Mouse (Mus musculus) stomach, embryonic 15.5 days (tissue): Measurements from ENCODE around the gene Abcb10. TPM values are rescaled to one million over a fixed set of nuclear protein-coding genes. Genes with fewer than 3 reads are reported as not detected.
"Not testable (repeated sequence)": the region's sequence is repeated elsewhere in the genome, so short reads cannot be mapped to it uniquely, and the experiment has no call there.

ENCODE experiments used
- ATAC-seq: fragments of 200-750 bp; cut with Nextera tagmentation; 2 replicates; pipeline ENCODE4 v1.8.0; 2017; ENCODE audit warnings: low read depth, moderate number of reproducible peaks, moderate TSS enrichment; ENCODE audit not compliant: insufficient read depth, low FRiP score
- H3K27ac ChIP-seq: fragments of 300-500 bp; sonication (generic); 2 replicates; pipeline ENCODE4 v1.5.1; 2015; ENCODE audit warnings: mild to moderate bottlenecking, inconsistent platforms
- H3K27me3 ChIP-seq: fragments of 300-500 bp; sonication (generic); replicated peaks from 2 replicates; pipeline ENCODE4 v1.6.1; 2015; ENCODE audit warnings: inconsistent platforms
- H3K36me3 ChIP-seq: fragments of 300-500 bp; sonication (generic); 2 replicates; pipeline ENCODE4 v1.6.1; 2015; ENCODE audit warnings: inconsistent platforms
- H3K4me1 ChIP-seq: fragments of 300-500 bp; sonication (generic); 2 replicates; pipeline ENCODE4 v1.6.1; 2015; ENCODE audit warnings: inconsistent platforms
- H3K4me2 ChIP-seq: fragments of 300-500 bp; sonication (generic); 2 replicates; pipeline ENCODE4 v1.6.1; 2015; ENCODE audit warnings: mild to moderate bottlenecking, inconsistent platforms
- H3K4me3 ChIP-seq: fragments of 300-500 bp; sonication (generic); replicated peaks from 2 replicates; pipeline ENCODE4 v1.5.1; 2015; ENCODE audit warnings: inconsistent platforms
- H3K9ac ChIP-seq: fragments of 300-500 bp; sonication (generic); 2 replicates; pipeline ENCODE4 v1.6.1; 2015; ENCODE audit warnings: inconsistent platforms
- H3K9me3 ChIP-seq: fragments of 300-500 bp; sonication (generic); 2 replicates; pipeline ENCODE4 v1.6.1; 2016; ENCODE audit warnings: inconsistent platforms
- WGBS: fragments of 180-500 bp; shearing (Covaris S2); methylation state at CpG from one replicate; pipeline ENCODE4 v1.1.7; 2015; 5-methylcytosine and 5-hydroxymethylcytosine counted together
- polyA plus RNA-seq: library from polyadenylated mRNA; unstranded; fragments of >200 nt; fragmentation: Nextera tagmentation; extraction: Ambion mirVana; gene quantifications from 2 replicates; pipeline ENCODE4 v1.2.1, GENCODE M21; 2015

The Abcb10 gene
- polyA plus RNA-seq, 1 experiment from 2014 or later, result 30.6 TPM

- WGBS, result 27% methylated on average over 14 of the region's 14 CpGs
- H3K9ac ChIP-seq, result no peak overlapping the region
Observed at GRCm38 (mm10) chr8:123978166-123978838, 4.6 kb downstream of the Abcb10 start.

GRCm38 (mm10) chr8:123977499-123977898 lies 5.4 kb downstream of the Abcb10 start:
- Histone ChIP-seq H3K9me3 (no peaks in the 10 kb centered on the region), H3K27me3 (no peaks in the 10 kb centered on the region), H3K4me2 (no peak overlapping the region), H3K9ac (no peak overlapping the region), H3K36me3 (no peaks in the 10 kb centered on the region), H3K4me1 (peaks cover 21% of the 10 kb centered on the region), H3K27ac (no peak overlapping the region), H3K4me3 (no peak overlapping the region)
- 76% methylated on average over 4 of the region's 4 CpGs for WGBS
- ATAC-seq, result no peak

More at GRCm38 (mm10) chr8:123978166-123978838, 4.6 kb downstream of the Abcb10 start:
- peak overlapping the region; percentile 31 for H3K27ac ChIP-seq
- peak overlapping the region; percentile 19; the same call in 1 of the 2 replicates for H3K4me2 ChIP-seq
- H3K36me3 ChIP-seq, result no peaks in the 10 kb centered on the region
- peaks cover 23% of the 10 kb centered on the region for H3K4me1 ChIP-seq
- no peak for ATAC-seq
- H3K9me3 ChIP-seq, result no peaks in the 10 kb centered on the region
- H3K4me3 ChIP-seq, result no peak overlapping the region
- no peaks in the 10 kb centered on the region for H3K27me3 ChIP-seq

- Histone ChIP-seq H3K9ac (no peak overlapping the region), H3K4me1 (peaks cover 5% of the 10 kb centered on the region; the same call in 1 of the 2 replicates), H3K27ac (no peak overlapping the region), H3K27me3 (no peaks in the 10 kb centered on the region), H3K36me3 (no peaks in the 10 kb centered on the region), H3K4me3 (no peak overlapping the region), H3K9me3 (no peaks in the 10 kb centered on the region), H3K4me2 (no peak overlapping the region)
- WGBS, result 66% methylated on average over 1 of the region's 1 CpGs
- peak; percentile 48; the same call in 1 of the 2 replicates for ATAC-seq
Observed at GRCm38 (mm10) chr8:123973495-123973894, 9.4 kb downstream of the Abcb10 start.

- no peak for ATAC-seq
- peaks cover 23% of the 10 kb centered on the region for H3K36me3 ChIP-seq
- WGBS, result 66% methylated on average over 2 of the region's 2 CpGs
- no peaks in the 10 kb centered on the region for H3K27me3 ChIP-seq
- H3K27ac ChIP-seq, result no peak overlapping the region
- H3K9me3 ChIP-seq, result no peaks in the 10 kb centered on the region
- no peak overlapping the region for H3K4me3 ChIP-seq
- H3K4me2 ChIP-seq, result no peak overlapping the region
- no peak overlapping the region for H3K9ac ChIP-seq
- no peaks in the 10 kb centered on the region for H3K4me1 ChIP-seq
Observed at GRCm38 (mm10) chr8:123966896-123967295, 16.0 kb downstream of the Abcb10 start.

GRCm38 (mm10) chr8:123961371-123961770 lies 21.6 kb downstream of the Abcb10 start:
- H3K27ac ChIP-seq, result no peak overlapping the region
- no peak overlapping the region for H3K9ac ChIP-seq
- H3K4me1 ChIP-seq, result no peaks in the 10 kb centered on the region
- no peaks in the 10 kb centered on the region for H3K27me3 ChIP-seq
- WGBS, result 79% methylated on average over 1 of the region's 1 CpGs
- H3K36me3 ChIP-seq, result peaks cover 27% of the 10 kb centered on the region
- no peak overlapping the region for H3K4me2 ChIP-seq
- no peak overlapping the region for H3K4me3 ChIP-seq
- no peak for ATAC-seq
- no peaks in the 10 kb centered on the region for H3K9me3 ChIP-seq

GRCm38 (mm10) chr8:123960556-123960955 lies 22.4 kb downstream of the Abcb10 start:
- not testable (repeated sequence) for H3K27me3 ChIP-seq, ATAC-seq, H3K4me3 ChIP-seq, H3K9me3 ChIP-seq, H3K27ac ChIP-seq, H3K4me2 ChIP-seq, H3K4me1 ChIP-seq, H3K9ac ChIP-seq
- peaks cover 25% of the 10 kb centered on the region for H3K36me3 ChIP-seq
- 77% methylated on average over 5 of the region's 5 CpGs for WGBS

- Histone ChIP-seq H3K27me3 (no peaks in the 10 kb centered on the region), H3K9me3 (no peaks in the 10 kb centered on the region), H3K36me3 (peaks cover 25% of the 10 kb centered on the region), H3K4me3 (no peak overlapping the region), H3K4me2 (no peak overlapping the region), H3K27ac (no peak overlapping the region), H3K4me1 (no peaks in the 10 kb centered on the region), H3K9ac (no peak overlapping the region)
- ATAC-seq, result no peak; the same call in 1 of the 2 replicates
- WGBS, result 86% methylated on average over 9 of the region's 9 CpGs
Observed at GRCm38 (mm10) chr8:123960056-123960455, 22.9 kb downstream of the Abcb10 start.

GRCm38 (mm10) chr8:123959473-123959872 lies 23.4 kb downstream of the Abcb10 start:
- Histone ChIP-seq H3K36me3 (peaks cover 22% of the 10 kb centered on the region; the same call in 1 of the 2 replicates), H3K9ac (no peak overlapping the region), H3K9me3 (no peaks in the 10 kb centered on the region), H3K4me1 (no peaks in the 10 kb centered on the region), H3K27ac (no peak overlapping the region), H3K4me3 (no peak overlapping the region), H3K4me2 (no peak overlapping the region), H3K27me3 (no peaks in the 10 kb centered on the region)
- WGBS, result 95% methylated on average over 6 of the region's 6 CpGs
- no peak for ATAC-seq

- Histone ChIP-seq H3K27ac (no peak overlapping the region), H3K4me2 (no peak overlapping the region), H3K9me3 (no peaks in the 10 kb centered on the region), H3K4me3 (no peak overlapping the region), H3K36me3 (peaks cover 23% of the 10 kb centered on the region; the same call in 1 of the 2 replicates), H3K4me1 (no peaks in the 10 kb centered on the region), H3K27me3 (no peaks in the 10 kb centered on the region), H3K9ac (no peak overlapping the region)
- WGBS, result 78% methylated on average over 17 of the region's 17 CpGs
- no peak for ATAC-seq
Observed at GRCm38 (mm10) chr8:123958130-123958529, 24.8 kb downstream of the Abcb10 start.

- no peak for ATAC-seq
- H3K9ac ChIP-seq, result no peak overlapping the region
- WGBS, result 90% methylated on average over 8 of the region's 8 CpGs
- 0 out of 2 replicates have a peak, but pooled peaks cover 17% of the 10 kb centered on the region for H3K36me3 ChIP-seq
- H3K27me3 ChIP-seq, result no peaks in the 10 kb centered on the region
- no peak overlapping the region for H3K4me3 ChIP-seq
- no peak overlapping the region for H3K4me2 ChIP-seq
- H3K4me1 ChIP-seq, result no peaks in the 10 kb centered on the region
- no peaks in the 10 kb centered on the region for H3K9me3 ChIP-seq
- H3K27ac ChIP-seq, result no peak overlapping the region
Observed at GRCm38 (mm10) chr8:123954246-123954645, 28.7 kb downstream of the Abcb10 start.

- Histone ChIP-seq H3K9me3 (no peaks in the 10 kb centered on the region), H3K36me3 (0 out of 2 replicates have a peak, but pooled peaks cover 17% of the 10 kb centered on the region), H3K4me1 (no peaks in the 10 kb centered on the region), H3K4me2 (no peak overlapping the region), H3K27ac (no peak overlapping the region), H3K9ac (no peak overlapping the region), H3K27me3 (no peaks in the 10 kb centered on the region), H3K4me3 (no peak overlapping the region)
- no peak for ATAC-seq
- 86% methylated on average over 8 of the region's 8 CpGs for WGBS
Observed at GRCm38 (mm10) chr8:123953686-123954085, 29.2 kb downstream of the Abcb10 start.

GRCm38 (mm10) chr8:123950077-123950802 lies 32.7 kb downstream of the Abcb10 start:
- H3K9ac ChIP-seq, result peak overlapping the region; percentile 92; the same call in 1 of the 2 replicates
- no peaks in the 10 kb centered on the region for H3K9me3 ChIP-seq
- peaks cover 14% of the 10 kb centered on the region; the same call in 1 of the 2 replicates for H3K36me3 ChIP-seq
- H3K27ac ChIP-seq, result peak overlapping the region; percentile 93
- H3K4me3 ChIP-seq, result peak overlapping the region; percentile 100
- no peaks in the 10 kb centered on the region for H3K27me3 ChIP-seq
- peak; percentile 8; the same call in 1 of the 2 replicates for ATAC-seq
- H3K4me2 ChIP-seq, result peak overlapping the region; percentile 83
- 35% methylated on average over 10 of the region's 10 CpGs for WGBS
- H3K4me1 ChIP-seq, result peaks cover 5% of the 10 kb centered on the region; the same call in 1 of the 2 replicates
